Mouse (Mus musculus) ES-Bruce4 (cell line): ENCODE data around the gene Itsn1. TPM values are rescaled to one million over a fixed set of nuclear protein-coding genes. Genes with fewer than 3 reads are reported as not detected.

Experiments used
- H3K27ac ChIP-seq: 2 replicates; pipeline ENCODE4 v1.5.1; 2012; ENCODE audit warnings: low read length, inconsistent platforms; ENCODE audit not compliant: insufficient read depth
- H3K27me3 ChIP-seq: 2 replicates; pipeline ENCODE4 v1.6.1; 2012; ENCODE audit warnings: mild to moderate bottlenecking, low read length, inconsistent platforms; ENCODE audit not compliant: control insufficient read depth, poor library complexity, insufficient read depth, severe bottlenecking
- H3K36me3 ChIP-seq: 2 replicates; pipeline ENCODE4 v1.6.1; 2012; ENCODE audit warnings: inconsistent platforms, mild to moderate bottlenecking, low read length, moderate library complexity; ENCODE audit not compliant: control insufficient read depth, poor library complexity, insufficient read depth, severe bottlenecking
- H3K4me1 ChIP-seq: one replicate; pipeline ENCODE4 v1.8.1; 2011; ENCODE audit warnings: low read length; ENCODE audit not compliant: control insufficient read depth, insufficient read depth
- H3K4me3 ChIP-seq: 2 replicates; pipeline ENCODE4 v1.5.1; 2011; ENCODE audit warnings: low read depth, mild to moderate bottlenecking, low read length
- H3K9ac ChIP-seq: 2 replicates; pipeline ENCODE4 v1.6.1; 2012; ENCODE audit warnings: low read depth, mild to moderate bottlenecking, inconsistent platforms; ENCODE audit not compliant: poor library complexity, severe bottlenecking
- H3K9me3 ChIP-seq: replicated peaks from 2 replicates; pipeline ENCODE4 v1.6.1; 2012; ENCODE audit warnings: mild to moderate bottlenecking, low read length, inconsistent platforms; ENCODE audit not compliant: control insufficient read depth, poor library complexity, insufficient read depth, severe bottlenecking
- CTCF ChIP-seq: IDR thresholded peaks from one replicate; pipeline ENCODE4 v1.8.1; 2011; ENCODE audit warnings: low read depth, low read length
- EP300 ChIP-seq: IDR thresholded peaks from 2 replicates; pipeline ENCODE4 v1.6.1; 2011; ENCODE audit warnings: low read depth, low read length; ENCODE audit not compliant: insufficient read depth
- POLR2A ChIP-seq: IDR thresholded peaks from one replicate; pipeline ENCODE4 v1.8.1; 2011; ENCODE audit warnings: low read length; ENCODE audit not compliant: insufficient read depth
- polyA plus RNA-seq: library from polyadenylated mRNA; stranded (reverse); fragments of >200 nt; gene quantifications from 2 replicates; pipeline ENCODE4 v1.2.4, GENCODE M21; 2011; ENCODE audit warnings: low read depth; ENCODE audit not compliant: missing spikeins, insufficient read depth, insufficient read length

Gene Itsn1
- polyA plus RNA-seq, 1 experiment, result 85.7 TPM

DNA sequence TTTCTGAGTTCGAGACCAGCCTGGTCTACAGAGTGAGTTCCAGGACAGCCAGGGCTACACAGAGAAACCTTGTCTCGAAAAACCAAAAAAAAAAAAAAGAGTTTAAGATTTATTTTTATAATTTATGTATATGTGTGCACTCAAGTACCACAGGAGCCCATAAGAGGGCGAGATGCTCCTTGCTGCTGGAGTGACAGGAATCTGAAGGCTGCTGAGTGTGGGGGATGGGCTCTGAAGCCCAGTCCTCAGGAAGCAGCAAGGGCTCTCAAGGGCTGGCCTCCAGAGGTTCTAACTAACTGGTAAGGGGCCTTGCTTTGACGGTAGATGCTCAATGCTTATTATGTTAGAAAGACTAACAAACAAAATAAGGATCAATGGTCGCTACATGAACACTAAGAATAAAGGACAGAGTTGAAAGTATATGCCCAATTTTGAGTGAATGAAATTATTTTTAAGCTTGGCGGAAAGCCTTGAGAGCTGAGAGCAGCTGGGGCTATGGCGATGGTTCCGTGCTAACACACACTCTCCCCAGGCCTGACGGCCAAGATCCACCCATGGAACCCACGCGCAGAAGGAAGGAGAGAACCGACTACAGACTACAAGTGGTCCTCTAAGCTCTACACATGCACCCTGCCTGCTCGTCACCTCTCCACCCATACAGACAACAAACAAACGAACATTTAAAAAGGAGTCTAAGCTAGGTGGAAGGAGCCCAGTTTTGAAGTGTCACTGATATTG is 24.3 kb upstream of the Itsn1 start:
- no peak overlapping the region for H3K9ac ChIP-seq
- no peak overlapping the region for H3K4me3 ChIP-seq
- no peak overlapping the region for H3K27ac ChIP-seq
- no peaks in the 10 kb centered on the region for H3K9me3 ChIP-seq
- no peaks in the 10 kb centered on the region for H3K27me3 ChIP-seq
- no peaks in the 10 kb centered on the region for H3K4me1 ChIP-seq
- peaks cover 15% of the 10 kb centered on the region for H3K36me3 ChIP-seq
- TF ChIP-seq POLR2A (no peak), CTCF (peak; percentile 21)

DNA sequence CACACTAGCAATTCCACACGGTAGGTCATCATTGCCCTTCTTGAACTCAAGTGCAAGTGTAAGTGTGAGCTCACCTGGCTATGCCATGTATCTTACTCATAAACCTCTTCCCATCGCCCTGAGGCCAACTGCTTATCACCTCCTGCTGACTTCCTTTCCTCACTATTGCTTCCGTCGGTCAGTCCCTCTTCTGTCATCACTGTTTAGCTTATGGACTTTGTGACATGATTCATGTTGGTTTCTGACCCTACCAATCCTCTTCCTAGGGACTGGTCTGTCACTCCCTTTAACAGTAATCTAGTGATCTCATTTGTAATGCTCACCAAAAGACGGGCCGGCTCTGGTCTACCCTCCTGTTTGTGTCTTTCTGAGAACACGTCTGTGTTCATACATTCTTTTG is 18.8 kb upstream of the Itsn1 start:
- Histone ChIP-seq H3K27me3 (no peaks in the 10 kb centered on the region), H3K9me3 (no peaks in the 10 kb centered on the region), H3K36me3 (peaks cover 34% of the 10 kb centered on the region), H3K4me1 (no peaks in the 10 kb centered on the region), H3K4me3 (no peak overlapping the region), H3K9ac (no peak overlapping the region), H3K27ac (no peak overlapping the region)
- TF ChIP-seq POLR2A, result no peak
- no peak for TF ChIP-seq EP300
- no peak for TF ChIP-seq CTCF

GRCm38 (mm10) chr16:91716927-91717349 is 12.1 kb upstream of the Itsn1 start:
- H3K27me3 ChIP-seq, result no peaks in the 10 kb centered on the region
- H3K4me1 ChIP-seq, result peaks cover 2% of the 10 kb centered on the region
- H3K27ac ChIP-seq, result no peak overlapping the region
- no peak for TF ChIP-seq CTCF
- no peak overlapping the region for H3K9ac ChIP-seq
- no peak overlapping the region for H3K4me3 ChIP-seq
- peaks cover 16% of the 10 kb centered on the region for H3K36me3 ChIP-seq
- H3K9me3 ChIP-seq, result no peaks in the 10 kb centered on the region

DNA sequence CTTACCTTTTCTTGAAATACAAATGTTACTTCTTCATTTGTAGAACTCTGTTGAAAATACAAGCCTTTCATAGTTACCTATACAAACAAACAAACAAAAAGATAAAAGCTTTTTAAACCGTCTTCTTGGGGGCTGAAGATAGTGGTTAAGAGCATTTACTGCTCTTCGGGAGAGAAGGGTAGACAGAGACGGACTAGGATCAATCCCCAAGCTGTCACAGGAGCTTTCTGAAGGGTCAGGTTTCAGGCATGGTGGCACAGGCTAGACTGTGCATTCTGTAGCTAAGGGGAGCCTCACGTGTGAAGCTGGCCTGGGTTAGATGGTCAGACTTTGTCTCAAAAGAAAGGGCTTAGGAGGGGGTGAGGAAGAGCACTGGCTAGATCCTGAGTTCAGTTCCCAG is 11.7 kb upstream of the Itsn1 start:
- H3K4me1 ChIP-seq, result peaks cover 4% of the 10 kb centered on the region
- no peak overlapping the region for H3K9ac ChIP-seq
- no peak overlapping the region for H3K27ac ChIP-seq
- peaks cover 16% of the 10 kb centered on the region for H3K36me3 ChIP-seq
- no peaks in the 10 kb centered on the region for H3K9me3 ChIP-seq
- no peak overlapping the region for H3K4me3 ChIP-seq
- no peak for TF ChIP-seq POLR2A
- no peak for TF ChIP-seq CTCF
- no peak for TF ChIP-seq EP300
- H3K27me3 ChIP-seq, result no peaks in the 10 kb centered on the region

DNA sequence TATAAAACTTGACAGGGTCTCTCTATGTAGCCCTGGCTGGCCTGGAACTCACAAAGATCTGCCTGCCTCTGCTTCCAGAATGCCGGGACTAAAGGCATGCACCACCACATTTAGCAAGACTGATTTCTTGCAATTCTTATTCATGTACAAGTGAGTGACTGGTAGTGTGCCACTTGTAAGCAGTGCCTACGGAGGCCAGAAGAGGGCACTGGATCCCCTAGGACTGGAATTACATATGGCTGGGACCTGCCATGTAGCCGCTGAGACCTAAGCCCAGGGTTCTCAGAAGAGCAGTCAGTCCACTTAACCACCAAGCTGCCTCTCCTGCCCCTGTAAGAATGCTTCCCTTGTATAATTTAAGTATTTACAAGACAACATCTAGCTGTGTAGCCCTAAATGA is 4.8 kb upstream of the Itsn1 start:
- no peak overlapping the region for H3K4me3 ChIP-seq
- TF ChIP-seq POLR2A (no peak), CTCF (peak; percentile 75)

DNA sequence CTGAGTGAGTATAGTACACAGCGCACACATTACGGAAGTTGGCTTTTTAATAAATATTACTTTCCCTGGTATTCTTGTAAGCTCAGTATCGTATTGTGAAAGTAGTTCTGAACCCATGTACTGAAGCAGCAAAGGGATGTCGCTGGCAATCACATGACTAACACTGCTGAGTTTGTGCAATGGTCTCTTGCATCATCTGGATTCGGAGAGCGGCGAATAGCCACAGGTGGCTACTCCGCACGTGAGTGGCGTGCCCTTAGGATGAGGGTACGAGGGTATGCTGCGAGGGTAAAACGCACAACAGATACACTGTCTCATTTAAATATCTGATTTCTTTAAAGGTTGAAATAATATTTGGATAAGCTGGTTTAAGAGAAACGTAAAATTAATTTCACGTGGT is 1.6 kb upstream of the Itsn1 start:
- Histone ChIP-seq H3K9me3 (no peaks in the 10 kb centered on the region), H3K4me3 (peak overlapping the region; percentile 95), H3K4me1 (peaks cover 2% of the 10 kb centered on the region), H3K27ac (peak overlapping the region; percentile 26; the same call in 1 of the 2 replicates), H3K27me3 (no peaks in the 10 kb centered on the region), H3K36me3 (peaks cover 3% of the 10 kb centered on the region; the same call in 1 of the 2 replicates), H3K9ac (peak overlapping the region; percentile 73)
- TF ChIP-seq EP300, result no peak
- no peak for TF ChIP-seq CTCF
- TF ChIP-seq POLR2A, result no peak

More for the DNA sequence above, 4.8 kb upstream of the Itsn1 start:
- Histone ChIP-seq H3K36me3 (peaks cover 3% of the 10 kb centered on the region; the same call in 1 of the 2 replicates), H3K9ac (no peak overlapping the region), H3K27me3 (no peaks in the 10 kb centered on the region), H3K4me1 (peaks cover 6% of the 10 kb centered on the region), H3K9me3 (no peaks in the 10 kb centered on the region), H3K27ac (no peak overlapping the region)
